9 mouse cellular contexts compared by ENCODE assay signal in the genomic region with DNA sequence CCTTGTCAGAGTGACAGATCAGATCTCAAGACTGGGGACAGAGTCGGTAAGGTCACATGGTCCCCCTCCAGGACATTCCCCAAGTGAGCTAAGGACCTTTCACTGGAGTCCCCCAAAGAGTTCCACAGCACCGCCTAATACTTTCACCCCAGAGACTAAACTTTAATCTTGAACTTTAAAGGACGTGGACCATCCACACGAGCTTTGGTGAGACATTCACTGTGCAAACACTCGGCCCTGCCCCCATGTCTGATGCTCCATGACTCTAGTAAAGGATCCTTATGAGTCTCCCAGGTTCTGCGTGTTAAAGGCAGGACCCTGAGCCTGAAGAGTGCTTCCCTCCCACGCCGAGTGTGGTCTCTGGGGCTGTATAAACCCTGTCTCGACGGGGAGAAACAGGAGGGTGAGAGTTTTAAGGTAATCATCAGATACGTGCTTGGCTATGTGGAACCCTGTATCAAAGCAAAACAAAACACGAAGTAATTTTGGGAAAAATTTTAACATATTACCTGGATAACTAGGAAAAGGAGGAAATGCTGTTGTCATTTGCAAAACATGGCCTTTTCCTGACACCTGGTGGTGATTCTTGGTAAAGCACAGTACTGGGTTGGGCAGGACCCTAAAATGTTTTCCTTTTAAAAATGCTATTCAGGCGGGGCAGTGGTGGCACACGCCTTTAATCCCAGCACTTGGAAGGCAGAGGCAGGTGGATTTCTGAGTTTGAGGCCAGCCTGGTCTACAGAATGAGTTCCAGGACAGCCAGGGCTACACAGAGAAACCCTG.
DNase-seq lines count a peak whose midpoint lies in the region; ATAC-seq and TF ChIP-seq lines count a peak whose summit lies in the region.
"Had no signal": no experiment of that assay in that cellular context is flagged by ENCODE, and none has a peak within 500 bp of the region (broad histone marks: within the 10 kb centered on the region; RNA-seq: fewer than 3 reads in every experiment).

No protein-coding gene starts in this region.

- H3K27me3 ChIP-seq in heart, adult 2 months (ENCODE audit: control insufficient read depth, insufficient read depth, low read length): no peaks in the 10 kb centered on the region
- no peaks in the 10 kb centered on the region for H3K27me3 ChIP-seq in forebrain, postnatal 0 days (ENCODE audit: insufficient read depth, low read length)
- no peaks in the 10 kb centered on the region for H3K27me3 ChIP-seq in testis, adult 2 months (ENCODE audit: control insufficient read depth, insufficient read depth, low read length)

- intact Hi-C loops in heart, adult 2 months (cut with DNase I): loop anchor here (1.0 to 10.0 kb wide), 2 partner anchors 169 to 430 kb away; a partner anchor contains a TSS
- intact Hi-C loops in heart, postnatal 25 days (cut with DNase I): loop anchor here (2.0 kb wide), 1 partner anchor 1090 kb away; no protein-coding TSS in a partner anchor

- no peak overlapping the region for H3K4me2 ChIP-seq in forebrain, postnatal 0 days (ENCODE audit: low read depth)
- H3K4me2 ChIP-seq: heart, embryonic 15.5 days had no signal

- H3K9me3 ChIP-seq in forebrain, postnatal 0 days (ENCODE audit: low read length): no peaks in the 10 kb centered on the region
- H3K9me3 ChIP-seq: heart, embryonic 15.5 days had no signal

- TF ChIP-seq POLR2A in heart, adult 2 months (IDR thresholded peaks at IDR 0.05; ENCODE audit: insufficient read depth, low read depth, low read length): no peak
- no peak for TF ChIP-seq POLR2A in testis, adult 2 months (IDR thresholded peaks at IDR 0.05; ENCODE audit: control insufficient read depth, low read depth, low read length)

- H3K4me1 ChIP-seq in heart, adult 2 months (ENCODE audit: control insufficient read depth, insufficient read depth, low read length): peaks cover 3% of the 10 kb centered on the region
- peaks cover 6% of the 10 kb centered on the region; the same call in 1 of the 2 replicates for H3K4me1 ChIP-seq in forebrain, postnatal 0 days (ENCODE audit: insufficient read depth)
- H3K4me1 ChIP-seq in testis, adult 2 months (ENCODE audit: control insufficient read depth, insufficient read depth, low read length): no peaks in the 10 kb centered on the region
- H3K4me1 ChIP-seq: heart, embryonic 15.5 days had no signal

- H3K27ac ChIP-seq in heart, adult 2 months: no peak overlapping the region
- no peak overlapping the region for H3K27ac ChIP-seq in forebrain, postnatal 0 days (ENCODE audit: low read depth, low read length)
- no peak overlapping the region for H3K27ac ChIP-seq in testis, adult 2 months (ENCODE audit: control insufficient read depth, insufficient read depth, low read depth, low read length)
- H3K27ac ChIP-seq: heart, embryonic 15.5 days had no signal

- no peaks in the 10 kb centered on the region for H3K36me3 ChIP-seq in heart, adult 2 months (ENCODE audit: control insufficient read depth, insufficient read depth, low read length)
- H3K36me3 ChIP-seq in forebrain, postnatal 0 days (ENCODE audit: insufficient read depth): no peaks in the 10 kb centered on the region
- H3K36me3 ChIP-seq in testis, adult 2 months (ENCODE audit: control insufficient read depth, insufficient read depth, low read length): no peaks in the 10 kb centered on the region
- H3K36me3 ChIP-seq: heart, embryonic 15.5 days had no signal

- 65% methylated on average over 14 of the region's 14 CpGs for WGBS in heart, adult 2 months
- 68% methylated on average over 14 of the region's 14 CpGs for WGBS in forebrain, postnatal 0 days

- peak; percentile 86 for TF ChIP-seq CTCF in heart, adult 2 months (IDR thresholded peaks at IDR 0.05)
- peak; percentile 90 for TF ChIP-seq CTCF in forebrain, postnatal 0 days (IDR thresholded peaks at IDR 0.05; ENCODE audit: low read depth)
- peak; percentile 26; the same call in 1 of the 2 replicates for TF ChIP-seq CTCF in testis, adult 2 months (IDR thresholded peaks at IDR 0.05; ENCODE audit: control insufficient read depth, insufficient read depth, insufficient replicate concordance, low read depth, low read length)

- no peak for TF ChIP-seq EP300 in heart, adult 2 months (IDR thresholded peaks at IDR 0.05; ENCODE audit: insufficient read depth, low read depth, low read length)

- no peaks in the 10 kb centered on the region for H3K79me2 ChIP-seq in heart, adult 2 months (replicated peaks; ENCODE audit: control insufficient read depth, insufficient read depth, low read length)

- H3K4me3 ChIP-seq in heart, adult 2 months: no peak overlapping the region
- H3K4me3 ChIP-seq in forebrain, postnatal 0 days (ENCODE audit: low read depth, low read length): no peak overlapping the region
- no peak overlapping the region for H3K4me3 ChIP-seq in testis, adult 2 months (ENCODE audit: control insufficient read depth, low read depth, low read length)
- H3K4me3 ChIP-seq: heart, embryonic 15.5 days had no signal

- DNase-seq in heart, adult 2 months: peak; percentile 37 to 74
- DNase-seq in heart, postnatal 25 days (ENCODE audit: low spot score): no peak
- DNase-seq in c-Kit-positive CD71-positive TER-119-positive erythroid progenitor cells, embryonic 14.5 days (ENCODE audit: low spot score): peak; percentile 42
- DNase-seq in forebrain, postnatal 0 days: peak; percentile 87
- peak; percentile 49 to 83 for DNase-seq in kidney, postnatal 36 days

- H3K9ac ChIP-seq in heart, adult 2 months (ENCODE audit: low read depth, low read length): no peak overlapping the region
- H3K9ac ChIP-seq in forebrain, postnatal 0 days: no peak overlapping the region
- H3K9ac ChIP-seq: heart, embryonic 15.5 days had no signal

- ATAC-seq in CD4-positive, CD25-positive, alpha-beta regulatory T cell, adult 4 months: peak; percentile 74
- ATAC-seq in forebrain, postnatal 0 days: no peak
- ATAC-seq in megakaryocyte-erythroid progenitor cell, adult 5-6 weeks (replicated peaks; ENCODE audit: low FRiP score, low TSS enrichment, poor library complexity, severe bottlenecking): 0 out of 2 replicates have a peak, but pooled peaks have one; percentile 54

Comparison
In these comparisons a context has a peak if more than half of its experiments do, and no peak if none do; other contexts are left out.
1. CTCF ChIP-seq: peak in every context shown above with its lines; median percentile 90 in forebrain, postnatal 0 days; 86 in heart, adult 2 months; 26 in testis, adult 2 months.